Mouse (Mus musculus) embryonic facial prominence, embryonic 14.5 days (tissue): ENCODE results near the gene Zbtb16. TPM values are rescaled to one million over a fixed set of nuclear protein-coding genes. Genes with fewer than 3 reads are reported as not detected.

ENCODE experiments used
- ATAC-seq: fragments of 200-750 bp; cut with Nextera tagmentation; 2 replicates; pipeline ENCODE4 v1.8.0; 2017; ENCODE audit warnings: low read depth, moderate number of reproducible peaks, moderate TSS enrichment
- DNase-seq: peaks from one replicate; pipeline ENCODE4 v3.0.0-alpha.2; 2015; ENCODE audit warnings: low spot score
- H3K27ac ChIP-seq: fragments of 300-500 bp; sonication (generic); replicated peaks from 2 replicates; pipeline ENCODE4 v1.5.1; 2014; ENCODE audit warnings: low read depth, mild to moderate bottlenecking, low read length, moderate library complexity
- H3K27me3 ChIP-seq: fragments of 300-500 bp; sonication (generic); replicated peaks from 2 replicates; pipeline ENCODE4 v1.6.1; 2014; ENCODE audit warnings: low read length; ENCODE audit not compliant: control insufficient read depth, insufficient read depth
- H3K36me3 ChIP-seq: fragments of 300-500 bp; sonication (generic); 2 replicates; pipeline ENCODE4 v1.6.1; 2014; ENCODE audit warnings: low read length, mixed read lengths; ENCODE audit not compliant: control insufficient read depth, insufficient read depth
- H3K4me1 ChIP-seq: fragments of 300-500 bp; sonication (generic); 2 replicates; pipeline ENCODE4 v1.6.1; 2014; ENCODE audit warnings: antibody characterized with exemption, low read length; ENCODE audit not compliant: control insufficient read depth, insufficient read depth
- H3K4me2 ChIP-seq: fragments of 300-500 bp; sonication (generic); 2 replicates; pipeline ENCODE4 v1.6.1; 2014; ENCODE audit warnings: low read depth, mild to moderate bottlenecking, low read length, moderate library complexity, mixed read lengths
- H3K4me3 ChIP-seq: fragments of 300-500 bp; sonication (generic); 2 replicates; pipeline ENCODE4 v1.5.1; 2014; ENCODE audit warnings: low read depth, mild to moderate bottlenecking, low read length
- H3K9ac ChIP-seq: fragments of 300-500 bp; sonication (generic); 2 replicates; pipeline ENCODE4 v1.6.1; 2014; ENCODE audit warnings: low read depth, mild to moderate bottlenecking, low read length, moderate library complexity, mixed read lengths
- H3K9me3 ChIP-seq: fragments of 300-500 bp; sonication (generic); 2 replicates; pipeline ENCODE4 v1.6.1; 2016; ENCODE audit warnings: low read length; ENCODE audit not compliant: control insufficient read depth
- WGBS: fragments of 180-500 bp; shearing (Covaris S2); extraction: QIAGEN DNeasy Blood & Tissue Kit; methylation state at CpG from one replicate; pipeline ENCODE4 v1.1.7; 2014; 5-methylcytosine and 5-hydroxymethylcytosine counted together
- polyA plus RNA-seq: library from polyadenylated mRNA; unstranded; fragments of >200 nt; fragmentation: Nextera tagmentation; extraction: Ambion mirVana; gene quantifications from 2 replicates; pipeline ENCODE4 v1.2.1, GENCODE M21; 2014

The Zbtb16 gene
- polyA plus RNA-seq, 1 experiment from 2014 or later = 4.1 TPM

- no peak overlapping the region for H3K4me2 ChIP-seq
- DNase-seq = no peak
- H3K4me3 ChIP-seq = no peak overlapping the region
- no peak for ATAC-seq
- no peaks in the 10 kb centered on the region for H3K36me3 ChIP-seq
- 20% methylated on average over 5 of the region's 5 CpGs for WGBS
- no peaks in the 10 kb centered on the region for H3K4me1 ChIP-seq
- no peak overlapping the region for H3K9ac ChIP-seq
- H3K9me3 ChIP-seq = 0 out of 2 replicates have a peak, but pooled peaks cover 5% of the 10 kb centered on the region
- H3K27ac ChIP-seq = no peak overlapping the region
- 0 out of 2 replicates have a peak, but pooled peaks cover 3% of the 10 kb centered on the region for H3K27me3 ChIP-seq
Observed at GRCm38 (mm10) chr9:48655525-48656169, 180.4 kb downstream of the Zbtb16 start.

GRCm38 (mm10) chr9:48654730-48655129 is 181.3 kb downstream of the Zbtb16 start:
- DNase-seq (no peak), ATAC-seq (no peak)
- Histone ChIP-seq H3K4me3 (no peak overlapping the region), H3K9me3 (0 out of 2 replicates have a peak, but pooled peaks cover 5% of the 10 kb centered on the region), H3K4me2 (no peak overlapping the region), H3K27me3 (0 out of 2 replicates have a peak, but pooled peaks cover 3% of the 10 kb centered on the region), H3K27ac (no peak overlapping the region), H3K36me3 (no peaks in the 10 kb centered on the region), H3K9ac (no peak overlapping the region), H3K4me1 (no peaks in the 10 kb centered on the region)
- 14% methylated on average over 8 of the region's 8 CpGs for WGBS

GRCm38 (mm10) chr9:48653399-48654070 is 182.5 kb downstream of the Zbtb16 start:
- H3K4me2 ChIP-seq = no peak overlapping the region
- H3K4me1 ChIP-seq = peaks cover 5% of the 10 kb centered on the region; the same call in 1 of the 2 replicates
- DNase-seq (no peak), ATAC-seq (no peak)
- H3K4me3 ChIP-seq = no peak overlapping the region
- H3K9ac ChIP-seq = no peak overlapping the region
- no peak overlapping the region for H3K27ac ChIP-seq
- H3K36me3 ChIP-seq = no peaks in the 10 kb centered on the region
- H3K9me3 ChIP-seq = no peaks in the 10 kb centered on the region
- H3K27me3 ChIP-seq = peaks cover 4% of the 10 kb centered on the region; the same call in 1 of the 2 replicates
- 43% methylated on average over 7 of the region's 7 CpGs for WGBS

- no peak for DNase-seq
- Histone ChIP-seq H3K36me3 (no peaks in the 10 kb centered on the region), H3K4me2 (no peak overlapping the region), H3K9ac (no peak overlapping the region), H3K27me3 (peaks cover 14% of the 10 kb centered on the region; the same call in 1 of the 2 replicates), H3K4me1 (peaks cover 5% of the 10 kb centered on the region; the same call in 1 of the 2 replicates), H3K4me3 (no peak overlapping the region), H3K9me3 (no peaks in the 10 kb centered on the region), H3K27ac (no peak overlapping the region)
- WGBS = 46% methylated on average over 4 of the region's 4 CpGs
- ATAC-seq = no peak
Observed at GRCm38 (mm10) chr9:48652026-48652425, 184.0 kb downstream of the Zbtb16 start.

GRCm38 (mm10) chr9:48650846-48651245 is 185.2 kb downstream of the Zbtb16 start:
- H3K4me1 ChIP-seq = peaks cover 5% of the 10 kb centered on the region; the same call in 1 of the 2 replicates
- no peak overlapping the region for H3K4me3 ChIP-seq
- no peaks in the 10 kb centered on the region for H3K9me3 ChIP-seq
- H3K36me3 ChIP-seq = no peaks in the 10 kb centered on the region
- no peak for ATAC-seq
- H3K9ac ChIP-seq = no peak overlapping the region
- H3K4me2 ChIP-seq = no peak overlapping the region
- peaks cover 14% of the 10 kb centered on the region; the same call in 1 of the 2 replicates for H3K27me3 ChIP-seq
- 79% methylated on average over 2 of the region's 2 CpGs for WGBS
- DNase-seq = no peak
- H3K27ac ChIP-seq = no peak overlapping the region

GRCm38 (mm10) chr9:48649851-48650685 is 186.0 kb downstream of the Zbtb16 start:
- no peak overlapping the region for H3K9ac ChIP-seq
- H3K4me1 ChIP-seq = peaks cover 5% of the 10 kb centered on the region; the same call in 1 of the 2 replicates
- H3K27me3 ChIP-seq = peaks cover 14% of the 10 kb centered on the region; the same call in 1 of the 2 replicates
- ATAC-seq (no peak), DNase-seq (no peak)
- WGBS = 38% methylated on average over 15 of the region's 17 CpGs
- H3K4me3 ChIP-seq = peak overlapping the region; percentile 28; the same call in 1 of the 2 replicates
- H3K27ac ChIP-seq = no peak overlapping the region
- H3K36me3 ChIP-seq = no peaks in the 10 kb centered on the region
- H3K4me2 ChIP-seq = peak overlapping the region; percentile 54
- no peaks in the 10 kb centered on the region for H3K9me3 ChIP-seq

GRCm38 (mm10) chr9:48649098-48649766 is 186.8 kb downstream of the Zbtb16 start:
- Histone ChIP-seq H3K36me3 (no peaks in the 10 kb centered on the region), H3K4me3 (peak overlapping the region; percentile 28), H3K9me3 (peaks cover 3% of the 10 kb centered on the region; the same call in 1 of the 2 replicates), H3K9ac (peak overlapping the region; percentile 34; the same call in 1 of the 2 replicates), H3K27ac (no peak overlapping the region), H3K27me3 (peaks cover 14% of the 10 kb centered on the region; the same call in 1 of the 2 replicates), H3K4me2 (peak overlapping the region; percentile 54), H3K4me1 (peaks cover 5% of the 10 kb centered on the region; the same call in 1 of the 2 replicates)
- WGBS = 2% methylated on average over 18 of the region's 22 CpGs
- DNase-seq (peak; percentile 60), ATAC-seq (peak; percentile 64; the same call in 1 of the 2 replicates)
